In genomic region chr14:47136637-47137036, GRCm38 (mm10) we compare ENCODE assay signal across 18 mouse cellular contexts. TPM values are rescaled to one million over a fixed set of nuclear protein-coding genes. Genes with fewer than 3 reads are reported as not detected.
DNase-seq lines count a peak whose midpoint lies in the region; ATAC-seq and TF ChIP-seq lines count a peak whose summit lies in the region.
"Had no signal": no experiment of that assay in that cellular context is flagged by ENCODE, and none has a peak within 500 bp of the region (broad histone marks: within the 10 kb centered on the region; RNA-seq: fewer than 3 reads in every experiment).

No protein-coding gene starts in this region.

- TF ChIP-seq CTCF in MEL (IDR thresholded peaks at IDR 0.05 in 2 of 3, conservative IDR thresholded peaks at IDR 0.05 in 1 of 3; ENCODE audit: control insufficient read depth in 1 of 3, insufficient read depth in 1 of 3, low read depth in 2 of 3, low read length in 3 of 3, poor library complexity in 1 of 3, severe bottlenecking in 1 of 3) = no peak
- TF ChIP-seq CTCF in kidney, postnatal 0 days (IDR thresholded peaks at IDR 0.05; ENCODE audit: low read depth) = no peak

- no peaks in the 10 kb centered on the region for H3K9me3 ChIP-seq in MEL (replicated peaks; ENCODE audit: insufficient read depth, low read length)
- H3K9me3 ChIP-seq in kidney, postnatal 0 days (replicated peaks; ENCODE audit: low read length) = no peaks in the 10 kb centered on the region
- no peaks in the 10 kb centered on the region for H3K9me3 ChIP-seq in midbrain, embryonic 14.5 days (ENCODE audit: control insufficient read depth, low read length)
- H3K9me3 ChIP-seq: G1E; heart, embryonic 15.5 days; hindbrain, embryonic 10.5 days; midbrain, embryonic 12.5 days; neural tube, embryonic 15.5 days had no signal

- peaks cover 0 to 6% of the 10 kb centered on the region in 2 experiments; a peak in 1 of 4 replicates for H3K36me3 ChIP-seq in MEL (ENCODE audit: control insufficient read depth in 1 of 2, insufficient read depth in 2 of 2, low read length in 2 of 2)
- H3K36me3 ChIP-seq in kidney, postnatal 0 days (ENCODE audit: insufficient read depth, low read length) = no peaks in the 10 kb centered on the region
- no peaks in the 10 kb centered on the region for H3K36me3 ChIP-seq in midbrain, embryonic 14.5 days (ENCODE audit: control insufficient read depth, insufficient read depth, low read length)
- H3K36me3 ChIP-seq: G1E; heart, embryonic 15.5 days; hindbrain, embryonic 10.5 days; midbrain, embryonic 12.5 days; neural tube, embryonic 15.5 days had no signal

- no peak overlapping the region for H3K4me3 ChIP-seq in MEL (ENCODE audit: control insufficient read depth in 1 of 2, insufficient read depth in 1 of 2, low read depth in 2 of 2, low read length in 2 of 2)
- no peak overlapping the region for H3K4me3 ChIP-seq in kidney, postnatal 0 days (replicated peaks; ENCODE audit: low read depth, low read length)
- H3K4me3 ChIP-seq in midbrain, embryonic 14.5 days (replicated peaks; ENCODE audit: low read depth, low read length) = no peak overlapping the region
- H3K4me3 ChIP-seq: heart, embryonic 15.5 days; hindbrain, embryonic 10.5 days; midbrain, embryonic 12.5 days; neural tube, embryonic 15.5 days had no signal

- WGBS in kidney, postnatal 0 days = 64% methylated on average over 5 of the region's 5 CpGs
- WGBS in midbrain, embryonic 14.5 days = 78% methylated on average over 5 of the region's 5 CpGs

- no peak for TF ChIP-seq EP300 in MEL (IDR thresholded peaks at IDR 0.05; ENCODE audit: low read depth in 1 of 2, low read length in 2 of 2)

- no peak overlapping the region for H3K27ac ChIP-seq in MEL (ENCODE audit: control insufficient read depth, low read depth, low read length)
- no peak overlapping the region for H3K27ac ChIP-seq in kidney, postnatal 0 days
- H3K27ac ChIP-seq in midbrain, embryonic 14.5 days (replicated peaks; ENCODE audit: low read depth, low read length) = no peak overlapping the region
- H3K27ac ChIP-seq: heart, embryonic 15.5 days; hindbrain, embryonic 10.5 days; midbrain, embryonic 12.5 days; neural tube, embryonic 15.5 days had no signal

- no peak for TF ChIP-seq POLR2A in MEL (IDR thresholded peaks at IDR 0.05; ENCODE audit: control insufficient read depth in 1 of 2, insufficient read depth in 1 of 2, low read depth in 1 of 2, low read length in 2 of 2, poor library complexity in 1 of 2)

- no peak for TF ChIP-seq RAD21 in MEL (IDR thresholded peaks at IDR 0.05; ENCODE audit: low read depth, low read length)

- no peak overlapping the region for H3K9ac ChIP-seq in MEL (ENCODE audit: control insufficient read depth, low read depth, low read length, poor library complexity, severe bottlenecking)
- H3K9ac ChIP-seq in kidney, postnatal 0 days (ENCODE audit: low read depth, low read length) = no peak overlapping the region
- no peak overlapping the region for H3K9ac ChIP-seq in midbrain, embryonic 14.5 days (replicated peaks; ENCODE audit: low read length)
- H3K9ac ChIP-seq: heart, embryonic 15.5 days; midbrain, embryonic 12.5 days; neural tube, embryonic 15.5 days had no signal

- DNase-seq in adrenal gland, adult (ENCODE audit: inconsistent age in 2 of 2, low spot score in 1 of 2) = peak; percentile 67 to 68
- no peak for DNase-seq in adrenal gland, postnatal 25 days
- peak; percentile 17 for DNase-seq in MEL (ENCODE audit: low read depth, low spot score)
- DNase-seq in kidney, postnatal 0 days (ENCODE audit: low spot score) = peak; percentile 10
- no peak for DNase-seq in gastrocnemius, postnatal 25 days
- no peak for DNase-seq in midbrain, embryonic 14.5 days
- DNase-seq in urinary bladder, adult 2 months (ENCODE audit: low spot score) = no peak
- DNase-seq: cerebellum, adult 18-20 months; liver; lung, adult 18-20 months had no signal

- no peaks in the 10 kb centered on the region for H3K79me2 ChIP-seq in MEL (ENCODE audit: control insufficient read depth, insufficient read depth, low read length, poor library complexity)

- ATAC-seq in erythroid progenitor cell, adult 5-6 weeks (replicated peaks; ENCODE audit: low FRiP score, poor library complexity, severe bottlenecking) = peak; percentile 67
- ATAC-seq in kidney, postnatal 0 days (replicated peaks; ENCODE audit: low FRiP score, low read depth) = peak; percentile 79
- no peak for ATAC-seq in midbrain, embryonic 14.5 days (ENCODE audit: low FRiP score, low TSS enrichment)
- ATAC-seq: CD4-positive, CD25-positive, alpha-beta regulatory T cell, adult 4 months; forebrain, embryonic 16.5 days had no signal

- no peak overlapping the region for H3K4me2 ChIP-seq in kidney, postnatal 0 days (ENCODE audit: low read length)
- H3K4me2 ChIP-seq in midbrain, embryonic 14.5 days (ENCODE audit: low read length) = no peak overlapping the region
- H3K4me2 ChIP-seq: heart, embryonic 15.5 days; midbrain, embryonic 12.5 days; neural tube, embryonic 15.5 days had no signal

- peaks cover 3 to 8% of the 10 kb centered on the region in 2 experiments; a peak in 2 of 4 replicates for H3K4me1 ChIP-seq in MEL (ENCODE audit: control insufficient read depth in 1 of 2, insufficient read depth in 2 of 2, low read length in 2 of 2)
- H3K4me1 ChIP-seq in kidney, postnatal 0 days (replicated peaks; ENCODE audit: insufficient read depth, low read length) = no peaks in the 10 kb centered on the region
- H3K4me1 ChIP-seq in midbrain, embryonic 14.5 days (ENCODE audit: control insufficient read depth, insufficient read depth, low read length) = no peaks in the 10 kb centered on the region
- H3K4me1 ChIP-seq: heart, embryonic 15.5 days; hindbrain, embryonic 10.5 days; midbrain, embryonic 12.5 days had no signal

- H3K27me3 ChIP-seq in MEL (ENCODE audit: control insufficient read depth in 1 of 2, insufficient read depth in 2 of 2, low read length in 2 of 2) = no peaks in the 10 kb centered on the region
- H3K27me3 ChIP-seq in kidney, postnatal 0 days (ENCODE audit: insufficient read depth, low read length) = no peaks in the 10 kb centered on the region
- no peaks in the 10 kb centered on the region for H3K27me3 ChIP-seq in midbrain, embryonic 14.5 days (ENCODE audit: control insufficient read depth, insufficient read depth, low read length)
- H3K27me3 ChIP-seq: heart, embryonic 15.5 days; midbrain, embryonic 12.5 days; neural tube, embryonic 15.5 days had no signal

TF ChIP-seq in MEL, 35 proteins besides CTCF, POLR2A, EP300 and RAD21:
- TF ChIP-seq USF1 (IDR thresholded peaks at IDR 0.05; ENCODE audit: low read depth, low read length) = no peak
- no peak for TF ChIP-seq MEF2A (IDR thresholded peaks at IDR 0.05; ENCODE audit: extremely low read depth, insufficient replicate concordance, low read depth, low read length, poor library complexity, severe bottlenecking)
- TF ChIP-seq TBP (IDR thresholded peaks at IDR 0.05; ENCODE audit: low read depth, low read length) = no peak
- TF ChIP-seq ZKSCAN1 (IDR thresholded peaks at IDR 0.05; ENCODE audit: low read depth, low read length) = no peak
- no peak for TF ChIP-seq ELF1 (IDR thresholded peaks at IDR 0.05; ENCODE audit: low read depth, low read length)
- TF ChIP-seq HCFC1 (IDR thresholded peaks at IDR 0.05; ENCODE audit: low read depth, low read length) = no peak
- no peak for TF ChIP-seq GABPA (IDR thresholded peaks at IDR 0.05; ENCODE audit: low read depth, low read length)
- no peak for TF ChIP-seq CHD2 (IDR thresholded peaks at IDR 0.05; ENCODE audit: low read length)
- TF ChIP-seq KAT2A (conservative IDR thresholded peaks at IDR 0.05; ENCODE audit: low read depth, low read length) = no peak
- TF ChIP-seq SIN3A (IDR thresholded peaks at IDR 0.05; ENCODE audit: low read length) = no peak
- TF ChIP-seq USF2 (IDR thresholded peaks at IDR 0.05; ENCODE audit: borderline replicate concordance in 1 of 2, insufficient read depth in 1 of 2, low read depth in 1 of 2, low read length in 2 of 2) = no peak
- no peak for TF ChIP-seq E2F4 (IDR thresholded peaks at IDR 0.05; ENCODE audit: borderline replicate concordance, low read depth, low read length)
- no peak for TF ChIP-seq NRF1 (IDR thresholded peaks at IDR 0.05; ENCODE audit: insufficient read depth, low read depth, low read length, poor library complexity, severe bottlenecking)
- TF ChIP-seq POLR2AphosphoS2 (IDR thresholded peaks at IDR 0.05; ENCODE audit: low read length) = no peak

RNA-seq across cellular contexts. Expression of gene Gch1, which starts 52.6 kb away (rescaled TPM):
- total RNA-seq in adrenal gland, postnatal 25 days (2021) = 66.2 and 71.6 TPM in 2 replicates
- 4.4 and 8.6 TPM in 2 replicates for total RNA-seq in MEL (2012; rRNA removed)
- 1 to 10 TPM in 1 of 2 experiments, not detected in 1; 6.6 TPM for polyA plus RNA-seq in MEL (2012; ENCODE audit: insufficient read depth in 1 of 2, insufficient read length in 2 of 2, low read depth in 1 of 2, low replicate concordance in 2 of 2, missing spikeins in 1 of 2)
- 195 and 197 TPM in 2 replicates for total RNA-seq in erythroid progenitor cell, adult 5-6 weeks (2015; ENCODE audit: low replicate concordance)
- total RNA-seq in erythroid progenitor cell, adult 5-6 weeks (2017; ENCODE audit: low replicate concordance) = 146 and 154 TPM in 2 replicates
- 1.4 and 2.2 TPM in 2 replicates for polyA plus RNA-seq in kidney, postnatal 0 days (2015; fragmentation: Nextera tagmentation; extraction: Ambion mirVana)
- total RNA-seq in gastrocnemius, postnatal 25 days (2021) = 1 to 10 TPM; 2.2 to 2.4 TPM
- polyA plus RNA-seq in midbrain, embryonic 14.5 days (2014; fragmentation: Nextera tagmentation; extraction: Ambion mirVana) = 6.2 and 6.8 TPM in 2 replicates
- 4.6 and 5.7 TPM in 2 replicates for polyA plus RNA-seq in urinary bladder, adult 2 months (2012; rRNA removed)

Comparison
In these comparisons a context has a peak if more than half of its experiments do, and no peak if none do; other contexts are left out.
1. DNase-seq: peak in adrenal gland, adult (2 of 2), MEL (single experiment) and kidney, postnatal 0 days (single experiment); none in adrenal gland, postnatal 25 days (single experiment), gastrocnemius, postnatal 25 days (single experiment), midbrain, embryonic 14.5 days (single experiment) and urinary bladder, adult 2 months (single experiment).